Mouse (Mus musculus) liver, adult 2 months (tissue): Measurements from ENCODE around the gene Rps2.

ENCODE experiments used
- CTCF ChIP-seq: fragments of 200-500 bp; IDR thresholded peaks from 2 replicates; pipeline ENCODE4 v1.5.1; 2011; ENCODE audit warnings: low read depth, low read length, control low read depth
- POLR2A ChIP-seq: fragments of 200-500 bp; IDR thresholded peaks from 2 replicates; pipeline ENCODE4 v1.6.1; 2011; ENCODE audit warnings: low read length, control low read depth; ENCODE audit not compliant: insufficient read depth; ENCODE audit errors: extremely low read depth

DNA sequence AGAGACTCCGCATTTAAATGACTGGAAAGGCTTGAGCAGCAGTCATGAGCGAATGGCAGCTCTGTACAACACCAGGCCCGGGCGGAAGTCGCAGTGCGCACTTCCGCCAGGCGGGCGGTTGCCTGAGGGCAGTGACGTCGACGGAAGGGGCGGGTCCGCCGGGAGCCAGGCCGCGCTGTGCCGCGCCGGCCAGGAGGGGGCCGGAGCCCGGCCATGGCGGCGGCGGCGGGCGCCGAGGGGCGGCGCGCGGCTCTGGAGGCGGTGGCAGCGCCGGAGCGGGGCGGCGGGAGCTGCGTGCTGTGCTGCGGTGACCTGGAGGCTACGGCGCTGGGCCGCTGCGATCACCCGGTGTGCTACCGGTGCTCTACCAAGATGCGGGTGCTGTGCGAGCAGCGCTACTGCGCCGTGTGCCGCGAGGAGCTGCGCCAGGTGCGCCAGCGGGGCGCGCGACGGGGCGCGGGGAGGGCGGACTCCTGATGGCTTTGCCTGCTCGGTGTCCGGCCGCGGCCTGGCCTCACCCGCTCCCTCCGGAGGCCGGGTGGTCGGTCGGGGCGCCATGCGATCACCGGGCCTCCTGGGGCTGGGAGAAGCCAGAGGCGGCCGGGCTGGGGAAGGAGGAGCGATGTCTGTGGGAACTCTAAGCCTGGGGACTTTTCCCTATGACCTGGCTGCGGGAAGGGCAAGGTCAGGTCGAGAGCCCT lies 48.2 kb upstream of the Rps2 start, which contains the start of gene Zfp598:
- TF ChIP-seq CTCF (peak; percentile 16; the same call in 1 of the 2 replicates), POLR2A (peak; percentile 43; the same call in 1 of the 2 replicates)
